Mouse (Mus musculus): ENCODE measurements at regions not wholly inside any gene's neighbourhood (a gene's known extent, or its start where the extent isn't known, plus 50 kb on each side); places are given as distances from the start of the nearest gene placed in this dataset.
A peak's percentile ranks its signal among the peaks of the same experiment; 100 is the strongest.
"Not testable (repeated sequence)": the region's sequence is repeated elsewhere in the genome, so short reads cannot be mapped to it uniquely, and the experiment has no call there.

DNA sequence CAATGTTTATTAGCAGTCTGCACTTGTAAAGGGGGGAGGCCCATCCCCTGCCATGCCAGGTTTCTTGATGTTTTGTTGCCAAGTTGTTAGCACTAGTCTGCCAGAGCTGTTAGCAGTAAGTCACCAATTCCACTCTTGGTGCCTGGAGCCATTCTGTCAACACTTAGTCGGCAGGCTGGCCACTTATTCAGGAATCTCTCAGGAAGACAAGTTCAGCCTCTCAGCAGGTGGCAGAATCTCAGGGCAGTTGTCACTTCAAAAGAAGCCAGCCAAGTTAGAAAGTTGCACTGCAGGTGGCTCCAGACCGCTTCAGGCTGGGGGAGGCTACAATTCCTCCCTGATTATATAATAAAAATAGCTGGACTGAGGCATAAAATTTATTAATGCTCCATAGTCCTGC, 424.2 kb downstream of the Cdh10 start:
- intact Hi-C loops (cut with DNase I); H3K27ac ChIP-seq; H3K4me3 ChIP-seq; DNase-seq (ENCODE audit: extremely low spot score in 1 of 2, low spot score in 2 of 2): not testable (repeated sequence)

DNA sequence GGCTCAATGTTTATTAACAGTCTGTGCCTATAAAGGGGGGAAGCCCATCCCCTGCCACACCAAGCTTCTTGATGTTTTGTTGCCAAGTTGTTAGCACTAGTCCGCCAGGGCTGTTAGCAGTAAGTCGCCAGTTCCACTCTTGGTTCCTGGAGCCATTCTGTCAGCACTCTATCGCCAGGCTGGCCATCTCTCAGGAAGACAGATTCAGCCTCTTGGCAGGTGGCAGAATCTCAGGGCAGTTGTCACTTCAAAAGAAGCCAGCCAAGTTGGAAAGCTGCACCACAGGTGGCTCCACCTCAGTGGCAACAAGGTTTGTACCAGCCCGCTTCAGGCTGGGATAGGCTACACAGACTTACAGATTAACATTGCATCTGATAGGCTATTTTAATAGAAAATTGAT, 428.7 kb downstream of the Cdh10 start:
- no peak for TF ChIP-seq CTCF (IDR thresholded peaks at IDR 0.05)
- no peak overlapping the region for H3K27ac ChIP-seq
- no peak for DNase-seq (ENCODE audit: extremely low spot score in 1 of 2, low spot score in 2 of 2)
- intact Hi-C loops (cut with DNase I), result no loop called here
- no peak overlapping the region for H3K4me3 ChIP-seq

DNA sequence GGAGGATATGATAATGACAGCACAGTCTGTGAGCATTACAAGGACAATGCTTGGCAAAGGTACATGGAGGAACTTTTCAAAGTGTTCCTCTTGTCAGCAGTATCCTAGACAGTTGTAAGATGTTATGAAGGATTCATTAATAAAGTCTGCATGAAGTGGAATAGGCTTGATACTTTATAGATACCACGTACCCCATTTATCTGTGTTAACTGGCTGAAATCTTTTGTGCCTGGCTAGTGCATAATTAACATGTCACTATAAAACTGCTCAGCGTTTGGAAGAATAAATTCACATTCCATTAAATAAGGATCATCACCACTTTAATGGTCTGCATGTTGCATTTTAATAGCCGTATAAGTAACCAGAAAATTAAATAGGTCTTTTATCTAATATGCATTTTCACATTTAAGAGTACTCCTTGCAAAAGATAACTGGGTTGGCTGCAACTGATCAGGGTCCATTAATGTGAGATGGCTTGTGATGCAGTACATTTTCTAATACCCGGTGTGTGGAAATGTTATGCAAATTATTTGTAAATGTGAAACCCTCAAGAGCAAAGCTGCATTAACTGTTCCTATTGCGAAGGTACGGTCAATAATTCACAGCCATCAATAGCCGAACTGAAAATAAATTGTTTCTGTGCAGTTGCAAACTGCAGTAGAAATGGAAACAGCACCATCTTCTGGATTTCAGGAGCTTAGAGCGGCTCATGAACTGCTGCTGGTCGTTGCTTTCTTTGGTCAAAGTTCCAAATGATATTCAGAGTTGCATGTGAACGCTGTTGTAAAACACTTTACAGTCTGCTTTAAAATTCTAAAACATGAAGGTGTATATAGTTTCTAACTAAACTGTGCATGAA, 457.4 kb downstream of the Cdh10 start:
- peak; percentile 86 for TF ChIP-seq CTCF (IDR thresholded peaks at IDR 0.05)
- peak overlapping the region; percentile 44; the same call in 1 of the 2 replicates for H3K27ac ChIP-seq
- peak overlapping the region; percentile 45 for H3K4me3 ChIP-seq
- intact Hi-C loops (cut with DNase I), result loop anchor here (1.0 to 10.0 kb wide), 5 partner anchors 234 to 1731 kb away; no protein-coding TSS in a partner anchor
- DNase-seq (ENCODE audit: extremely low spot score in 1 of 2, low spot score in 2 of 2), result peak in 1 of 2 experiments; percentile 20

DNA sequence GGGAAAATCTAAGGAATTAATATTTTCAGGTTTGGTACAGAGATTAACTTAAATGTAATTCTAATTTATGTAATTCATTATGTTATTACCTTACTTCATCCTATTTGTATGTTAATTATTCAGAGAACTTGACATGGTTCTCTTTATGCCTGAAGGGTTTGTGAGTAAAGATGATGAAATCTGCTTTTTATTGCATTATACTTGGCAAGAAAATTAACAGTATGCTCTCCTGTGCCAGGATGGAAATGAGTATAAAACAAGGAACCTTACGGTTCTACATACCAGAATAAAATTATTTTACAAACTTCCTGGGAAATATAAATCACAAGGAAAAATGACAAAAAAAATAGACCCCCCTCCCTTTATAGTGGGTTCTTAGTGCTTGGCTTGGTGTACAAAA, 497.6 kb downstream of the Cdh10 start:
- Histone ChIP-seq H3K27ac (no peak overlapping the region), H3K4me3 (no peak overlapping the region)
- no peak for DNase-seq (ENCODE audit: extremely low spot score in 1 of 2, low spot score in 2 of 2)
- intact Hi-C loops (cut with DNase I), result no loop called here
- no peak for TF ChIP-seq CTCF (IDR thresholded peaks at IDR 0.05)

DNA sequence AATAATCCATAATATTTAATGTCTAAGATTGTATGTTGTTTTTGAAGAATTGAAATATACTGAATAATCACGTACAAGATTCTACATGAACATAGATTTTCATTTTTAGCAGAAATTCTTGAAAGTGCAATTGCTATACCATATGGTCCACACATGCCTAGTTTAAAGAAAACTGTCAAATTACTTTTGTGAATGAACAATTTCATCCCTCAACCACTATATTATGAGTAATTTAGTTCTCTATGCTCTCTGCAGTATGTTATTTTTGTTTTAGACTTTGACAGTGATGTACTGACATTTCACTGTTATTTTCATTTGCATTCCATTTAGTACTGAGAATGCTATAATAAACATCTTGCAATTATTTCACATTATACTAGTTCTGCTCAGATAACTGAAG, 537.6 kb downstream of the Cdh10 start:
- TF ChIP-seq CTCF (IDR thresholded peaks at IDR 0.05), result no peak
- DNase-seq (ENCODE audit: extremely low spot score in 1 of 2, low spot score in 2 of 2), result no peak
- H3K4me3 ChIP-seq, result no peak overlapping the region
- H3K27ac ChIP-seq, result no peak overlapping the region
- intact Hi-C loops (cut with DNase I), result no loop called here

DNA sequence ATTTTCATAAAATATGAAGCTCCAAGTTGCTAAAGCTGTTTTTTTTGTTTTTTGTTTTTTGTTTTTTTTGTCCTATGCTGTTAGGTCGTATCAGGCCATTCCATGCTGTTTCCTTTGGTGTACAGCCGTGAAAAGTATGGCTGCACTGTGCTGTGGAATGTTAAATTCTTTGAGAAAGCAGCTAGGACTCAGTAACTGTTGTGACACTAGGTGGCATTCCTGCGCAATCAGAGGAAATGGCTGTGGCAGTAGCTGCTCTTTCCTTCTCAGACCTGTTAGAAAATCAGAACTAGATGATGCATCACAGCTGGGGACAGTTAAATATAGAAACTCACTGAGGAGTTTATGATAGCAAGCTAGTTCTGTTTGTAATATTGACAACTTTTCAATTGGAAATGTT, 541.9 kb downstream of the Cdh10 start:
- intact Hi-C loops (cut with DNase I), result no loop called here
- peak; percentile 28 to 43 for DNase-seq (ENCODE audit: extremely low spot score in 1 of 2, low spot score in 2 of 2)
- no peak overlapping the region for H3K4me3 ChIP-seq
- H3K27ac ChIP-seq, result no peak overlapping the region
- TF ChIP-seq CTCF (IDR thresholded peaks at IDR 0.05), result peak; percentile 55

DNA sequence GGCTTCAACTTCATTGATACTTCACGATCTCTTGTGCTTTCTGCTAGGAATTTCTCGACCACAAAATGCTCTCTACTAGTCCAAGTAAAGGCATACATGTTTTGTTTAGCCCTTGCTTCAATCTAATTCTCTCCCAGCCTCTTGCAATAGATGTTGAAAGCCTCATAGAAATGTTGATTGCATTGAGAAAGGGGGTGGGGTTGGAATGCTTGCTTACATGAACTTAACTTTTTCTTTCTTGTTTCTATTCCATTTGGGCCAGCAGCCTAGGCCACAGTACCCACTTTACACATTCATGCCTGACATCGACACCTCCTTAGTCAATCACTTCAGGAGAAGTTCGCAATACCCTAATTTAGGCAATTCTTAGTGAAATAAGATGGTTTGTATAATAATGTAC, 571.2 kb downstream of the Cdh10 start:
- Histone ChIP-seq H3K27ac (no peak overlapping the region), H3K4me3 (no peak overlapping the region)
- TF ChIP-seq CTCF (IDR thresholded peaks at IDR 0.05), result no peak
- no peak for DNase-seq (ENCODE audit: extremely low spot score in 1 of 2, low spot score in 2 of 2)
- intact Hi-C loops (cut with DNase I), result no loop called here

DNA sequence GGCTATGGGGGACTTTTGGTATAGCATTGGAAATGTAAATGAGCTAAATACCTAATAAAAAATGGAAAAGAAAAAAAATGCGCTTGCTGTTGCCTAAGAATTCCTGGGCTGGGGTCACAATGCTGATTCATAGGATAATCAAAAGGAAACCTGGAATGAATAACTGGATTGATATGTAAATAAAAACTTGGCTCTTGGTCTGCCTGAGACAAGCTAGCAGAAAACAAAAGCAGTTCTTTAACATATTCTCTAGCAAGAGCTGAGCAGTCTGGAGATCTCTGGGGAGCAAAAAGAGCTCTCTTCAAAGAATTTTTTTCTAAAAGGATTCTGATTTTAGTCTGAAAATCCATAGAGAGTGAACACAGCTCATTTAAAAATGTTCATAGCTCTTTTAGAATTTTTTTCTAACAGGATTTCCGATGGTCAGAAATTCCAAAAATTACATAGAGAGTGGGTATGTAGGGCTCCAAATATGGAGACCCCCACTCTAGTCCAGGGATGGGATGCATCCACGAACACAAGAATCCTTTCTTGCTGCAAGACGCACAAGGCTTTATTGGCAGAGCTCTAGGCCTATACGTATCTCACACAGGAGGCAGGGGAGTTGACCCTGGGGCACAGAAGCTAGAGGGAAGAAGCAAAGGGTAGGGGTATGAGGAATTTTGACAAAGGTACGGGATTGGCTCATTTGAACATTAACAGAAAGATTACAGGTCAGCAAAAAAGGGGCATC, 572.7 kb downstream of the Cdh10 start:
- no peak for TF ChIP-seq CTCF (IDR thresholded peaks at IDR 0.05)
- Histone ChIP-seq H3K4me3 (no peak overlapping the region), H3K27ac (no peak overlapping the region)
- DNase-seq (ENCODE audit: extremely low spot score in 1 of 2, low spot score in 2 of 2), result no peak
- intact Hi-C loops (cut with DNase I), result no loop called here

DNA sequence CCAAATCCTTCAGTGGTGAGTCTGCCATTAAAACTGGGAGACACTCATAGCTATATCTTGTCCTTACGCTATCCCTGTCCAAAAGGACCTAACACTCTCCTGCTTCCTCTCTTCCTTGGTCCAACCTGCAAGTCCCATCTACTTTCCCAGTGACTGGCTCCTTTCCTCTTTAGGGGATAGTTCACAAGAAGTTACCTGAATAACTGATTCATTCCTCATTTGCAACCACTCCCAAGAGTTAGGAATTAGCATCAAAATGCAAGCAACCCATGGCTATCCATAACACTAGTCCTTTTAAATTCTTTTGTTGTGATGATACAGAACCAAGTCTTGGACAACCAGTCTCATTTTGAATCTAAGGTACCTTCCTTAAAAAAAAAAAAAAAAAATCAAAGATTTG, 576.9 kb downstream of the Cdh10 start:
- DNase-seq (ENCODE audit: extremely low spot score in 1 of 2, low spot score in 2 of 2), result no peak
- no peak for TF ChIP-seq CTCF (IDR thresholded peaks at IDR 0.05)
- no peak overlapping the region for H3K27ac ChIP-seq
- intact Hi-C loops (cut with DNase I), result no loop called here
- H3K4me3 ChIP-seq, result no peak overlapping the region
